Mouse (Mus musculus): ENCODE data around the gene Aph1b.

DNA sequence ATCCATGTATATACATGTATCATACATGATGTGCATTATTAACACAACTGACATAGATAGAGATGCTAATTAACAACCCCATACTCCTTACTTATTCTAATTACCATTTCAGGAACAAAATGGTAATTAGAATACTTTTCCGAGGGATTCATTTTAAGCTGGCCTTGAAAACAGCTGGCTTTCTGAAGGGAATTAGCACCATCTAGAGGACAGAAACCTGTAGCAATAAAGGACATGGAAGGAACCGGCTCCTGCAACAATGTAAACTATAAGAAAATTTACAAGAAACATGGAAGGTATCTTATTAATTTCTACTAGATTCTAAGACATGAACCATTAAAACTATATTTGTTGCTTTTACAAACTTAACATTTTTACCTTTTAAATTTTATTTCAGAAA is 7.5 kb downstream of the Aph1b start:
- no peak for TF ChIP-seq ZNF384 (IDR thresholded peaks at IDR 0.05; ENCODE audit: low read depth, low read length)
- TF ChIP-seq HCFC1 (IDR thresholded peaks at IDR 0.05; ENCODE audit: borderline replicate concordance, insufficient read depth, low read length) = no peak

Data from ES-E14 (cell line).